Mouse (Mus musculus): ENCODE results near the gene Tas2r129. TPM values are rescaled to one million over a fixed set of nuclear protein-coding genes. Genes with fewer than 3 reads are reported as not detected.

The Tas2r129 gene
- total RNA-seq (2023): not detected

DNA sequence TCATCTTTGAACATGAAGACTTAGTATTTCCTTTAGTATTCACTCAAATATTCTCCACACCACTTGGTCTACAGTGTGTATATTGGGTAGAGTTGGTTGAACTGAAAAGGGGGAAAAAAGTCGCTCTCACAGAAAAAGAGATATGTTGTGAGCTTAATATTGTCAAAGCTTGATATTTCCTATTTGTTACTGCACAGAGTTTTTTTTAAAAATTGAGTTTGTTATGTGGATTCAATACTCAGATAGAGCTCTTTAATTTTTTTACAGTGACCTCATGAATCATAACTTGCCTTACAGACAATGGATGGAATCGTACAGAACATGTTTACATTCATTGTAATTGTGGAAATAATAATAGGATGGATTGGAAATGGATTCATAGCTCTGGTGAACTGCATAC, at the start of gene Tas2r129:
Gene Tas2r129, plus strand, starts transcription at position 301 of the 400 bp plus-strand sequence.

DNA sequence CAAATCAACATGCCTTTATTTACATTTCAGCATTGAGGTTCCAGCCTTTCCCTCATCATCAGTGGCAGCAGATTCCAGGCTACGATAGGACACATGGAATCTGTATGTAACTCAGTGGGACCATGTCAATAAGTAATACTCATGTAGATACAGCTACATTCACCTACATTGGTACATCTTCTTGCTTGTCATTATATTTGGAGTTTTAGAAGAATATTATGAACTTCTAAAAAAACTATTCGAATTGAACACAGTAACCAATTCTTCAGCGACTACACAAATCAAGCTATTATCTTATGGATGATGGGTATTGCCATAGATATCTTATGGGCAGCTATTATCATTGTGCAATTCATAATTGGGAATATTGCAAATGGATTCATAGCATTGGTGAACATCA, 41.6 kb upstream of the Tas2r129 start, which contains the start of gene Tas2r125:
Gene Tas2r125, plus strand, starts transcription at position 301 of the 400 bp plus-strand sequence.

DNA sequence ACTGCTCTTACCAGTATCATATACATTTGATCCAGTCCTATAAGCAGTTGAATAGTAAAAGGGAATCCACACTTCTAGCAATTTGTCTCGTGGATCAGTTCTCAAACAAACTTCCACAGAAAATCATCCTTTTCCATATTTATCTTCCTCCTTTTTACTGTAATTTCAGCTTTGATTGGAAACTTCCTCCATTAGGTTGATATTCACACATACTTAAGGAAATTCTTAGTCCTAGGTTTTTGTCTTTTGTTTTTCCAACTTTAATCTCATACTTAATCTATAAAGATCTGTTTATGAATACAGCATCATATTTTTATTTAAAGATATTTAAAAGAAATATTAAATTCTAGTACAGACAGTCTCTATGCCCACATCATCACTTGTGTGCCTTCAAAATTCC, 6.9 kb downstream of the Tas2r129 start, which contains the start of gene Tas2r131:
Gene Tas2r131, minus strand, starts transcription at position 101 of the 400 bp plus-strand sequence.

DNA sequence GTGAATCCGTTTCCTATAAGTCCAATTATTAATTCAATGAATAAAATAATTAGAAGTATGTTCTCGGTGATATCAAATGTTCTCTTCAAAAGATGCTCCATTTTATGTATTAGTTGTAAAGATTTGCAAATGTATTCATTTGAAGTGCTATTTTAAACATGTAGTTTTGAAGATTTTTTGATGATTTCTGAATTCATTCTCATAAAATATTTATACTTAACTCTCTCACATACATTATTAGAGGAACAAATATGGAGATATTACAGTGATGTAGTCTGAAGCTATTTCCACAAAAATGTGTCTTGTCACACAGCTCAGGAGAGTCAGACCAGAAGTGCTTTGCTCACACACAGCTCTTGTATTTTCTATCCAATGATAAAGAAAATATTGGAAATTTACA, 30.0 kb downstream of the Tas2r129 start, which contains the start of gene Tas2r109:
Gene Tas2r109, minus strand, starts transcription at position 101 of the 400 bp plus-strand sequence.

Other genes with a start within 250 kb of the Tas2r129 start
- gene Tas2r122, start 239.2 kb upstream of the Tas2r129 start, total RNA-seq (2023): not detected
- gene Tas2r115, start 213.1 kb upstream of the Tas2r129 start, total RNA-seq (2023): not detected
- not detected for gene Tas2r124, start 196.4 kb upstream of the Tas2r129 start, total RNA-seq (2023)
- gene Tas2r102, start 189.0 kb upstream of the Tas2r129 start, total RNA-seq (2023): not detected
- gene Tas2r136, start 172.9 kb upstream of the Tas2r129 start, total RNA-seq (2023): not detected
- not detected for gene Tas2r117, start 148.3 kb upstream of the Tas2r129 start, total RNA-seq (2023)
- not detected for gene Tas2r123, start 104.0 kb upstream of the Tas2r129 start, total RNA-seq (2023)
- not detected for gene Tas2r116, start 95.7 kb upstream of the Tas2r129 start, total RNA-seq (2023)
- gene Tas2r110, start 83.1 kb upstream of the Tas2r129 start, total RNA-seq (2023): not detected
- gene Tas2r113, start 58.1 kb upstream of the Tas2r129 start, total RNA-seq (2023): not detected
- gene Tas2r125, start 41.5 kb upstream of the Tas2r129 start, total RNA-seq (2023): not detected
- gene Tas2r131, start 6.8 kb downstream of the Tas2r129 start, total RNA-seq (2023): not detected
- not detected for gene Tas2r109, start 29.9 kb downstream of the Tas2r129 start, total RNA-seq (2023)
- not detected for gene Tas2r103, start 86.0 kb downstream of the Tas2r129 start, total RNA-seq (2023)
- not detected for gene Tas2r140, start 104.7 kb downstream of the Tas2r129 start, total RNA-seq (2023)
- gene Smim10l1, start 153.8 kb downstream of the Tas2r129 start, total RNA-seq (2023): 10 to 100 TPM; 13.0 to 13.3 TPM